Mouse (Mus musculus): ENCODE measurements around the gene Farsb. TPM values are rescaled to one million over a fixed set of nuclear protein-coding genes. Genes with fewer than 3 reads are reported as not detected.
A peak's percentile ranks its signal among the peaks of the same experiment; 100 is the strongest.
"Not testable (repeated sequence)": the region's sequence is repeated elsewhere in the genome, so short reads cannot be mapped to it uniquely, and the experiment has no call there.

Farsb gene
- 10 to 100 TPM; 43.2 to 44.7 TPM for total RNA-seq (2021)
- long read RNA-seq, experiment 1, transcript Farsb-201 (17 exons, 1,951 nt), result major isoform, 21 of 40 reads
- long read RNA-seq, experiment 1, partial matches to known transcripts, result 3 of 40 reads
- long read RNA-seq, experiment 1, other reads (novel, unspliced or antisense), result 15 of 40 reads
- long read RNA-seq, experiment 2, transcript Farsb-201 (17 exons, 1,951 nt), result major isoform, 32 of 56 reads
- long read RNA-seq, experiment 2, partial matches to known transcripts, result 6 of 56 reads
- long read RNA-seq, experiment 2, other reads (novel, unspliced or antisense), result 17 of 56 reads

DNA sequence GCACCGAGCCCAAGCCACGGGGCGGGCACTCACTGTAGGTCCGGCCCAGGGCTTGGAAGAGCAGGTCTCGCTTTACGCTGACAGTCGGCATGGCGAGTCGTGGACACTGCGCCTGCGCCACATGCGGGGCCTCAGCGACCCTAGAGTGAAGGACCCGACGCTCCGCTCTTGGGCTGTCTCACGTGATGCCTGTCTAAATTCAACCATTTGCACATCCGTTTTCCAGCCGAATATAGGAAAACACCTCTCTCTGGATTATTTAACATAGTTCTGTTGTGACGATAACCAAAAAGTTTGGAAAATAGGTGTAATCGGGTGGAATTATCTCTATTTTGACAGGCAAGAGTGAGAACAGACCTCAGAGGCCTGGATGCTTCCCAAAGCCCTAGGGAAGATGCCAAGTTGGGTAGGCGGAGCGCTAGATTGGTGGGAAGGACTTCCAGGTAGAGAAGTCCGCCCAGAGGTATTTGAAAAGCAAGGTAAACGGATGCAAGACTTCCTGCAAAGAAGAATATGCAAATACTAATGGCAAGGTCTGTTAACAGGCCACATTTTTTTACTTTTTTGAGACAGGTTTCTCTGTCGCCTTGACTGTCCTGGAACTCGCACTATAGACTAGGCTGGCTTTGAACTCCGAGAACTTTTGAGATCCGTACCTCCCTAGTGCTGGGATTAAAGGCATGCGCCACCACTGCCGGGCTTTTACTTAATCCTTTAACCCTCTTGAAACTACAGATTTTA is at the start of gene Farsb:
Gene Farsb (minus strand): TSS at position 146 of the 741 bp plus-strand sequence.
- intact Hi-C loops (cut with DNase I; ENCODE audit: low total_unique reads), result no loop called here
- peak; percentile 93 for DNase-seq

DNA sequence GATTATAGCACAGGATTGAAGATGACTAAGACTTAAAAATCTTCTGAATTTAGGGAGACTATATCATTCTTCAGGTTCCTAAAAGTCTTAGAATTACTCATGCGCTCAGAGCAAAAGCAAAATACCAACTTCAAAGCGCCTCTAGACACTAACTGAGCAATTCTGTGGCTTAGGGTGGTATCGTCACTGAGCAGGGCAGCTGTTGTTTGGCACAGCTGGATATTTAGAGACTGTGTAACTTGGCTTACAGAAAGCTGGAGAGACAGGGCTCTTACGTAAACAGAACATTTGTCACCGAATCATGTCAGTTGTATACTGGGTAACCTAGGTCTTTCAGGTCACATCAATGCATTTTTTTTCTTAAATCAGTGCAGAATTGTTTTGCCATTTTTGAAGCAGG is 49.7 kb upstream of the Farsb start:
- no peak for DNase-seq
- intact Hi-C loops (cut with DNase I; ENCODE audit: low total_unique reads), result no loop called here

DNA sequence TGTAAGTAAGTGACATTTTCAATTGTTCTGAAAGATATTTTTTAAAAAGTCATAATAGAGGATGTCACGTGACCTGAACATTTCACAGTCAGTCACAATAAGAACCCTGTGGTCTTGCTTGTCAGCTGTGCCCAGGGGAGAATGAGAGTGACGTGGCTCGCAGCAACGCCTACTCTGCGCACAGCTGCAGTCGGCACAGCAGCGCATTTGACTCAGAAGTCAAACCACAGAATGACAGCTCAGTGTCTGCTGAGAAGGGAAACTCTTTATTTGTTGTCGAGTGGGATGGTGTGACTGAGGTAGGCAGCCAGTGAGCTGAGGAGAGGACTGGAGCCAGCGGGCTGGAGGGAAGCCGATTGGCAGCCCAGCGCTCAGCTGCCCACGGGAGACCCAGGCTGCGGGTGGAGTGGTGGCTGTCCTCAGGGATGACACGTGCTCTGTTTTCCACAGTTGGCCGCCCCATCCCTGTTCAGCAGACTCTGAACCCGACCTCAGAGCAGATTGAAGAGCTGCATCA is 48.9 kb upstream of the Farsb start:
- peak; percentile 68 for DNase-seq
- intact Hi-C loops (cut with DNase I; ENCODE audit: low total_unique reads), result no loop called here

DNA sequence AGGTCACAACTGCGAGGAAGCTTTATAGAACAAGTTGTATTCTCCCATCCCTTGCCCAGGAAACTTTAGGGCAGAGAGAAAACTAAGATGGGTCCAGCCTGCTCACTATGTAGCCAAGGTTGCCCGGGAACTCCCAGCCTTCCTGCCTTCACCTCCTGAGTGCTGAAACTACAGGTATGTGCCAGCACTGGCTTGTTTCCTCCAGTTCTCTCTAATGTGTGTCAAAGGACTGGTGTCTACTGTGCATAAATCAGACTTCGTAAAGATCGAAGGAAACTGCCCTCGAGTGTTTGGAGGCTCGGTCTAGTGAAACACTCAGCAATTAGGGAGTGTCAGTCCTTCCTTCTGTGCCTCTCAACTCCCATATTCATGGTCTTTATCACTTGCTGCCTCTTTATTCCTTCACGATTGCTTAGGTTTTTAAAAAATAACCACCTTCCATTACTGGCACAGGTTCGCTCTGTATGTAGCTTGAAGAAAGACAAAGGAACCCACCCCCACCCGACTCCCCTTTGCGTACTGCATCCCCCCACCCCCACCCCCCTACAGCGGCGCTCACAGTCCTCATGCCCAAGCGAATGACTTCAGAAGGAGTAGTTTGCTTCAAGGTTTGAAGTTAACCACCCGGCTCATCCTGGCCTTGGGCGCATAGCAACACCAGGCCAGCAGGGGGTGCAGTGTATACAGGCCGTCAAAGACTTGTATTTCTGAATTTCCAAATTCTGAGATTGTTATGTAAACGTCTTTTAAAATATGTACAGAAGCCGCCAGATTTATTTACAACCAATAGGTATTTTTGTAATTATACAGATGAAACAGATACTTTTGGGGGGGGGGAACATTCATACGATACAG is 47.8 kb upstream of the Farsb start:
- intact Hi-C loops (cut with DNase I; ENCODE audit: low total_unique reads), result no loop called here
- DNase-seq, result peak; percentile 80

DNA sequence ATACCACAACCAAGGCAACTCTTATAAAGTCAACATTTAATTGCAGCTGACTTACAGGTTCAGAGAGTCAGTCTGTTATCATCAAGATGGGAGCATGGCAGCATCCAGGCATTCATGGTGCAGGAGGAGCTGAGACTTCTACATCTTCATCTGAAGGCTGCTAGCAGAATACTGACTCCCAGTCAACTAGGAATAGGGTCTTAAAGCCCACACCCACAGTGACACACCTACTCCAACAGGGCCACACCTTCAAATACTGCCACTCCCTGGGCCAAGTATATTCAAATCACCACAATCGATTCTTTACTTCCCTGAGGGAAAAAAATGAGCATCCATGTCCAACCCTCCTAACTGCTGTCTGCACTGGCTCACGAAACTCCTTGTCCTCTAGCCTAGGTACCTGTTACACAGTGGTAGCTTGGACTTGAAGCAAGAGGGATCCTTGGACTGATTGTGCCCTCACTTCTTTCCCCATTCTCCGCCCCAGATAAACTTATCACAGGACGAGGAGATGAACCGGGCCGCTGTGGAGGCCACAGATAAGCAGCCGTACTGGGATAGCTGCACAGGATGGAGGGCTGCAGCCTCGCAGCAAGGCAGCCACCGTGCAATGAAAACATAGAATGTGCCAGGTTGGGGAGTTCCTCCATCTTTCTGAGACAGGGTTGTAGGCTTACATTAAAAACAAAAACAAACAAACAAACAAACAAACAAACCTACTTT is 45.9 kb upstream of the Farsb start:
- intact Hi-C loops (cut with DNase I; ENCODE audit: low total_unique reads), result no loop called here

DNA sequence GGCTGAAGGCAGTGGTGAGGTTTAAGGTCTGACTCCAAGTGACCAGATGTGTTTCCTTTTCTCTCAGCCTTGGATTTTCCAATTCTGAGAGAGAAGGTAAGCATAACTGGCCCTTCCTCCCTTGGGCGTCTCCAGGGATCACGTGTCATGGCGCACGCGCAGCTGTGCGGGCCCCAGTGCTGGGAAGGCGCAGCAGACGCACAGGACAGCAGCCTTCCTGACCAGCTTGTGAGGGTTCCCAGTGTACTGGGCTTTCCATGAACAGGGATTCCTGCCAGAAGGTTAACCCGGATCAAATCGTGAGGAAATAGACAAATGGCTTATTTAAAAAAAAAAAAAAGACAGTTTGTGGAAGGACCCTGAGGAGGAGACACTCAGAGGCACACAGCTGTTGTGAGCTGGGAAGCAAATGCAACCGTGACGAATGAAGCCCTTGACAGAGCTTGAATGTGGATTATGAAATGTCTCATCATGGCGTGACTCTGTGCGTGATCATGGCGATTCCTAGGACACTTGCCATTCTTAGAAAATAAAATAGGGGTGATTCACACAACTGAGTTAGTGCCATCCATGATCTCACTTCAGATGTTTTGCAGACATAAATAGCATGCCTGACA is 43.6 kb upstream of the Farsb start:
- intact Hi-C loops (cut with DNase I; ENCODE audit: low total_unique reads), result no loop called here
- peak; percentile 67 for DNase-seq

More for the DNA sequence above, 45.9 kb upstream of the Farsb start:
- no peak for DNase-seq

DNA sequence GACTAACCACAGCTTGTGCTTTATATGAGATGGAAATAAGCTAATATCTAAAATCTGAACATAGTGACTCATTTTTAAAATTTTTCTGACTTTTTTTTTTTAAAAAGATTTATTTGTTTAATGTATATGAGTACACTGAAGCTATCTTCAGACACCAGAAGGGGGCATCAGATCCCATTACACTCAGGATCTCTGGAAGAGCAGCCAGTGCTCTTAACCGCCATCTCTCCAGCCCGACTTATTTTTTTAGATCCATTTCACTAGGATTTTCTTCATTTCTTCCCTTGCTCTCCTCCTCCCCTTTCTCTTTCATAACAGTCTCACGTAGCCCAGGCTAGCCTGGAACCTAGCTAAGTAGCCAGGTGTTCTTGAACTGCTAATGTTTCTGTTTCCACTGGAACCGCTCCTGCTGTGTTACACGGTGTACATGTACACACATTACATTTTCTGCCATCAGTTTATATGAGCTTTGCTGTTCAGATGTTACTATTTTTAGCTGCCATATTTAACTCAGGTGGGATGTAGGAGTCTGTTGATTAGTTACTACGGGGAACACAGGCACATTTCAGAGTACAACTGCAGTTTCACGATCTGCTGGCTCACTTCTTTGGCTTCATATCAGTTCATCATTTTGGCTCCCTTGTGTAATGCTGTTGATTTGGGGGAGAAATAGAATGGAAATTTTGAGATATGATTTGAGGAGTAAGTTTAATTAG is 42.0 kb upstream of the Farsb start:
- DNase-seq, result no peak
- intact Hi-C loops (cut with DNase I; ENCODE audit: low total_unique reads), result no loop called here

DNA sequence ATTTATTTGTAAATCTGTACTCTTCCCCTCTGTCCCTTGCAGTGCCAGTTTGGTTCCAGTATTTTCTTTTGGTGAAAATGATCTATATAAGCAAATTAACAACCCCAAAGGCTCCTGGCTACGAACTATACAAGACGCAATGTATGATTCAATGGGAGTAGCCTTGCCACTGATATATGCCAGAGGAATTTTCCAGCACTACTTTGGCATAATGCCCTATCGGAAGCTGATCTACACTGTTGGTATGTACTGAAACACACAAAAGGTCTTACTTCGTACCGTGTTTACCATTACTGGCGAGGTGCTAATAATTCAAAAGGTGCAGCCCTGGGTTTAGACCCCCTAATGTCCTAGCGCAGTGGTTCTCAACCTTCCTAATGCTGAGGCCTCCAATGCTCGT is 40.3 kb upstream of the Farsb start:
- DNase-seq, result no peak
- intact Hi-C loops (cut with DNase I; ENCODE audit: low total_unique reads), result loop anchor here (5.0 kb wide), 1 partner anchor 148 kb away; no protein-coding TSS in a partner anchor

DNA sequence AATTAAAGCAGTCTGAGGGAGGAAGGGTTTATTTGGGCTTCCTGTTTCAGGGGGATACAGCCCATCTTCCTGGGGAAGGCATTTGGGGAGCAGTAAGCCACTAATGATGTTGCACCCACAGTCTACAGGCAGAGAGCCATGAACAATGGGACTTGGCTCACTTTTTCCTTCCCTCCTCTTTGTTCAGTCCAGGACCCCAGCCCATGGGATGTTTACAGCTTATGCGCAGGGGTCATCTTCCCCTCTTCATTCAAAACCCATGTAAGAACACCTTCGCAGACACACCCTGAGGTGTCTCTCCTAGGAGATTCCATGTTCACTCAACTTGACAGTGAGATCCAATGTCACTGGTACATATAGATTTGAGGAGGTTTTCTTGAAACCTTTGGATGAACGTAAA is 39.7 kb upstream of the Farsb start:
- intact Hi-C loops (cut with DNase I; ENCODE audit: low total_unique reads), result loop anchor here (5.0 kb wide), 1 partner anchor 149 kb away; no protein-coding TSS in a partner anchor
- no peak for DNase-seq

DNA sequence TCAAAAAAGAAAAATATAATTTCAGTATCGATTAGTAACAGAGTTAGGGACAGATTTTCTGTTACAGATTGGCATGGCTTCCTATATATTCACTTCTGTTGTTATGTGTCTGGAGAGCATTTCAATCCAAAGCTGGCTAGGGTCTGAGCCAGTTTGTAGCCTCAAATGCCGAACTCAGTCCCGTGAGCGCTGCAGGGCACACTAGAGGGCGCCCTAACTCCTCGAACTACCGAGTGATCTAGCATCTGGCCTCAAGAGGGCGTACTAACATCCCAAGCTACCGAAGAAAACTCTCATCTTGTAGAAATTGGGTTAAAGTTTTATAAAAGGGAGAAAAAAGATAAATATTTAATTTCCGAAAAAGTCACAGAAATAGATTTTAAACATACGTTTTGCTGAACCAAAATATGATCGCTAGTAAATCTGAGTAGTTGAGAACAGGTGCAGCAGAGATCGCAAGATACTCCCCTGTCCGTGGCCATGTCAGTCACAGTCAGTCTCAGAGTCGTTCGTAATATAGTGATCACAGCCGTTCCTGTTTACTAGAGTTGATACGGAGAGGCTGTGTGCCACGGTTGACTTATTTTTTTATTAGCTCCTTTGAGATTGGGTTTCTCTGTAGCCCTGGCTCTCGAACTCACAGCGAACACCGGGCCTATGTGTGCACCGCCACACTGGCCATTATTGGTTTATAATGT is 36.6 kb upstream of the Farsb start:
- peak; percentile 61 for DNase-seq
- intact Hi-C loops (cut with DNase I; ENCODE audit: low total_unique reads), result loop anchor here (5.0 kb wide), 1 partner anchor 152 kb away; no protein-coding TSS in a partner anchor

DNA sequence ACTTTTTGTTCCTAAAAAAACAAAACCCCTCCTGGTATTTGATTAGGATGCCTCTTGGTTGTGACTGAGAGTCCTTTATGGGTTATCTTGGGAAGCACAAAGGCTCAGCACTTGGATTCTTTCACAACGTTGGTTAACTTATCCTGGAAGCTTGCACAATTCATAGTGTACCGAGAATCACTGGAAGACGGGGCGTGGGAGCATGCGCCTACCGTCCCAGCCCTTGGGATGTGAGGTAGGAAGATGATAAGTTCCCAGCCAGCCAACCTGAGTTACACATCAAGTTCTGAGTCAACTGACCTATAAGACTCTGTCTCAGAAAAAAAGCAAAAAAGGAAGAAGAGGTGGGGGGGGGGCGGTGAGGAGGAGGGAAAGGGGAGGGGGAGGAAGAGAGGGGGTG is 30.2 kb upstream of the Farsb start:
- DNase-seq, result no peak
- intact Hi-C loops (cut with DNase I; ENCODE audit: low total_unique reads), result no loop called here

DNA sequence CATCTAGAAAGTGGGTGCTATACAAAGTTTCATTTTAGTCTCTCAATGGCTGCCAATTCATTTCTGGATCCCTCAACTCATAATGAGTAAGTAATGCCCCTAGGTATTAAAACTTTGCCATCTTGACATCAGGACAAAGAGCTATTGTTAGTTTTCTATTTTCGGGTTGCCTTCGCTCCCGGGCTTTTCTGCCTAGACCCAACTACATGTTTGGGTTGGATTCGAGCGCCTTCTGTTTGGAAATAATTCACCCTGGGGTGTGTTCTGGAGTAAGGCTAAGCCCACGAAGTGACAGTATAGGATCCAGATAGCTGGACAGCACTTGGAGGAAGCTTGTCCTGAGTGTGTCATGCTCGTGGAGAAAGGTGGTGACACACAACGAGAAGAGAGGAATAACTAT is 24.1 kb upstream of the Farsb start:
- intact Hi-C loops (cut with DNase I; ENCODE audit: low total_unique reads), result no loop called here
- DNase-seq, result no peak

DNA sequence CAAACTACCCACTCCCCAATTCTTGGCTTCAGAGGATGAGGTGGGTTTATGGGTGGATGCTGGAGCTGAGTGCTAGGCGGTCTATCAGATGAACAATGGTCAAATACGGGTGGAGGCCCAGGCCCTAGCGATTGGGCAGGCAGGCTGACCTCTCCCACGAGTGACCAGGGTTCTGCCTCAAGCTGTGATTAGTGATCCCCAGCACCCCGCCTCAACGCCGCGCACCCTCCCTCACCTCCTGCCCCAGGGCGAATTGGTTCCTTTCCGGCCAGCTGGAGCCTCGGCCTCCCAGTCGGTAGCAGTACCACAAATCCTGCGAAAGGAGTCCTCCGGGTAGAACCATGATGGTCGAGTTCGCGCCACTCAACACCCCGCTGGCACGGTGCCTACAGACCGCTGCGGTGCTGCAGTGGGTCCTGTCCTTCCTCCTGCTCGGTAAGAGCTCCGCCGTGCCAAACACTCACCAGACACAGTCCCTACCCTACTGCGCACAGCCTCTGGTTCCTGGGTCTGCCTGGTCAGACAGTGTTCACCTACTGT is 23.0 kb upstream of the Farsb start, which contains the start of gene BC035947:
Gene BC035947 (minus strand): TSS at position 538 of the 540 bp plus-strand sequence.
- intact Hi-C loops (cut with DNase I; ENCODE audit: low total_unique reads), result no loop called here
- no peak for DNase-seq

DNA sequence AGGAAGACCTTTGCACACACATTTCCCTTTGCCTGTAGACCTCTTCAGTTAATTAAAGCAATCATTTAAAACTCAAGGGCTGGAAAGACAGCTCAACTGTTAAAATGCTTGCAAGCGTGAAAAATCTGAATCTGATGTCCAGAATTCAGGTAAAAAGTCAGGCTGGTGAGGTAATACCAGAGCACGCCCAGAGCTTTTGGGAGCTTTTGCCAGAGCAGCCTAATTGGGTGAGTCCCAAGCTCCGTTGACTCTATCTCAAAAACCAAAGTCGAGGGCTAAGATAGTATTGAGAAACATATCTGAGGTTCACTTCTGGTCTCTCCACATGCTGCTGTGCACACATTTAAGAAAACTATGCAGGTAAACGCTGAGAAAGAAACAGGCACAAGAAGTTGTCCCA is 22.2 kb upstream of the Farsb start, which contains the start of gene Mogat1:
Gene Mogat1 (plus strand): TSS at position 130 of the 400 bp plus-strand sequence.
- intact Hi-C loops (cut with DNase I; ENCODE audit: low total_unique reads), result no loop called here
- DNase-seq, result no peak

DNA sequence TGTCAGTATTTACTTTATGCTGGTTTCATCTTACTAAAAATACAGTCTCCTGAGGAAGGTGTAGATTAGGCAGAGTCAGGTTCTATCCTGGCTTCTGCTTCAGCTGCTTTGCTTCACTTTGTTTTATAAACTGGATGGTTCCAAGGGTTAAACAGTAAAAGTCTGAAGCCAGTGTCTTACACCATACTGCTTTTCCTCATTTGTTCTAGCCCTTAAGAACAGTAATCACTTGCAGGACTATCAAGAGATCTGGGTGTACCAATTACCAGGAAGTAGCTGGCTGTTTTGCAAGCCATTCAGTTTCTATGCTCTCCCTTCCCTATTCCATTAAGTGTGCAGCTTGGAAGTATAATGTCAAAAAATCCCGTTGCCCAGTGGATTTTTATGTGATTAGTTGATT is 18.4 kb upstream of the Farsb start:
- intact Hi-C loops (cut with DNase I; ENCODE audit: low total_unique reads), result no loop called here
- DNase-seq, result no peak

DNA sequence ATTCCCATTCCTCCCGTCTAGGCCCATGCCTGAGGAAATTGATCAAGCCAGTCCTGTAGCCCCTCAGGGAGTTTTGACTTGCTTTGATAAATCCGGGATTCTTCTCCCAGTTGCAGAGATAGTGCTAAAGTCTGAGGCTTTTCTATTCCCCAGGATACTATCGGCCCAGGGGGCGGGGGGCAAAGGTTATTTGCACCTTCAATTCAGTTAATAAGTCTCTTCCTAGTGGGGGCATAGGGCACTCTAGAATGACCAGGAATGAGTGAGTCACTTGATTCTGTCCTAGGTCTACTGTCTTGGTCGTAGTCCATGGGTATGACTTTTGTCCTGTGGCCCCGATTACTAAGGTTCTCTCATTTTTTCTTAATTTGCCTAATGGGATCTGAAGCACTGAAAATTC is 13.8 kb upstream of the Farsb start:
- intact Hi-C loops (cut with DNase I; ENCODE audit: low total_unique reads), result no loop called here

DNA sequence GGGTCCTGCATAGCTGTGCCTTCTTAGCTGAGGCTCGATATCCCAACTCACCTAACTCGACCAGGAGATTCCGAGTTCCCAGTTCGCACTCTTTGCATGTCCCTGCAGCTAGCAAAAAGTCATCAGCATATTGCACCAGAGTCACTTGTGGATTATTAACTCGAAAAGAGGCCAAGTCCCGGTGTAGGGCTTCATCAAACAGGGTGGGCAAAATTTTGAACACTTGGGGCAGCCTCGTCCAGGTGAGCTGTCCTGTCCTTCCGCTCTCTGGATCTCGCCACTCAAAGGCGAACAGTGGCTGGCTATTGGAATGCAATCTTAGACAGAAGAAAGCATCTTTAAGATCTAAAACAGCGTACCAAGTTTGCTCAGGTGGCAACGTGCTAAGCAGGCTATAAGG is 13.2 kb upstream of the Farsb start:
- DNase-seq; intact Hi-C loops (cut with DNase I; ENCODE audit: low total_unique reads): not testable (repeated sequence)

More for the DNA sequence above, 13.8 kb upstream of the Farsb start:
- DNase-seq, result no peak
